Mouse (Mus musculus): ENCODE measurements around the gene Dock10.

Dock10 gene

DNA sequence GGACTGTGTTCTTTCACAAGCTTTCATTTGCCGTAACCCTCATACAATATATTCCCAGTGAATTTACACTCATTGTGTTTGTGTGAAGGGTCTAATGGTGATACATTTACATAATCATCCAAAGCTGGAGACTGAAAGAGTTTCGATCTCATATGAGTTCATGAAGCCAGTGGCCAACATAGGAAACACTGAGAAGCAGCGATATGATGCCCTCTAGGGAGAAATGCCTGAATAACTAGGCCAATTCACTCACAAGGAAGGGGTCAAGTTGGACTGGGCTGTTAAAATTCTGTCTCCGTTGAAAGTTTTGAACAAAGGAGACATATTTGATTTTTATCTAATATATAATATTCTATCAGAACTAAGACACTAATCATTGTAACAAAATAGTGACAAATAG lies 30.9 kb downstream of the Dock10 start:
- DNase-seq: no peak

- DNase-seq: peak; percentile 75
Measured at GRCm38 (mm10) chr1:80722647-80723046, 35.7 kb downstream of the Dock10 start.

GRCm38 (mm10) chr1:80722001-80722400 lies 36.3 kb downstream of the Dock10 start:
- DNase-seq: no peak

DNA sequence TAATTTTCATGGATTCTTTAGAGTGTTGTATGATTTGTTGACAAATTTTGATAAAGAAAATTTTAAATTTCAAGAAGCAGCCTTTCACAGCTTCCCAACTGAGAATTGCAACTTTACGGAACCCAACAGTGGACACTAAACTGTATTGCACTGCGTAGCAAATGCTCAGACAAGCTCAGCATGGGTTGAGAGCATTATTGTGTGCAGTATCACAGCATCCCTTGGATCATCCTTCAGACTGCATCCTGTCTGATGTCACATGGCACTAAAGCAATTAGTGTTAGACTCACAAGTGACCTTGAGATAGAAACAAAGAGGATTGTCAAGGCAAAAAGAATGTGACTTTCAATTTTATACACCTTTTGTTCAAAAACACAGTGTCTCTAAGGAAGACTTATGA lies 37.1 kb downstream of the Dock10 start:
- no peak for DNase-seq

- no peak for DNase-seq
Measured at GRCm38 (mm10) chr1:80720146-80720545, 38.2 kb downstream of the Dock10 start.

- DNase-seq: no peak
Measured at GRCm38 (mm10) chr1:80719436-80719835, 38.9 kb downstream of the Dock10 start.

DNA sequence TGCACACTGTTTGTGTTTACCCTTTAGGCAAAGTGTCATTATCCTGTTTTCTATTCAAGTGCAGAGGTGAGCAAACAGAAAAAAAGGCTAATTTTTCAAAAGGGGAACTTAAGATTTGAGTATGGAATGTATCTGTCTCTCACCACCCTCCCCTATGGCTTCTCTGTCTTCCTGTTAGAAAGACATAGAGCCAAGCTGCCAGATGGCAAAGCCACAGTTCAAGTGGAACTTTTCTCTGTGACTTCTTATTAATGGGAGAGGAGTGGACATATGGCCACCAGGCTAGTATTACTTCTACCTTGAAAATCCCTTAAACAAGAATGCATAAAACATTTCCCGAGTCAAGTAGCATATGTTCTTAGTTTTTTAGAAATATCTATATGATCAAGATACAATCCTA lies 39.7 kb downstream of the Dock10 start:
- no peak for DNase-seq

DNA sequence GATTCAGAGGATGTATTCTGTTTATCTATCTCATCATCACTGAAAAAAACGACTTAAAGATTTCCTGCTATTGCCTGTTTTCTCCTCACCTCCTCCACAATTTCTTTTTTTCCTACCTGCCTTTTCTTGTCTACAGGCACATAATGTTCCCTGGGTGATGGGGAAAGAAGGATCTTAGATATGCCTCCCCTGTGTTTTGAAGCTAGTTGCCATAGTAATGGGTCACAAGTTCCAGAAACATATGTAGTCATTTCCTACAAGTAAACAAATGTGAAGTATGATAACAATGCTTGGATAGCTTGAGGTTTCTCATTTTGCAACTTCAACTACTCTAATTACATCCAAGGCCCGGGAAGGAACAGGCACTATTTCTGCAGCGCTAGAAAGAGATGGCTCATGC lies 42.4 kb downstream of the Dock10 start:
- DNase-seq: no peak

GRCm38 (mm10) chr1:80713920-80714319 lies 44.4 kb downstream of the Dock10 start:
- no peak for DNase-seq

DNA sequence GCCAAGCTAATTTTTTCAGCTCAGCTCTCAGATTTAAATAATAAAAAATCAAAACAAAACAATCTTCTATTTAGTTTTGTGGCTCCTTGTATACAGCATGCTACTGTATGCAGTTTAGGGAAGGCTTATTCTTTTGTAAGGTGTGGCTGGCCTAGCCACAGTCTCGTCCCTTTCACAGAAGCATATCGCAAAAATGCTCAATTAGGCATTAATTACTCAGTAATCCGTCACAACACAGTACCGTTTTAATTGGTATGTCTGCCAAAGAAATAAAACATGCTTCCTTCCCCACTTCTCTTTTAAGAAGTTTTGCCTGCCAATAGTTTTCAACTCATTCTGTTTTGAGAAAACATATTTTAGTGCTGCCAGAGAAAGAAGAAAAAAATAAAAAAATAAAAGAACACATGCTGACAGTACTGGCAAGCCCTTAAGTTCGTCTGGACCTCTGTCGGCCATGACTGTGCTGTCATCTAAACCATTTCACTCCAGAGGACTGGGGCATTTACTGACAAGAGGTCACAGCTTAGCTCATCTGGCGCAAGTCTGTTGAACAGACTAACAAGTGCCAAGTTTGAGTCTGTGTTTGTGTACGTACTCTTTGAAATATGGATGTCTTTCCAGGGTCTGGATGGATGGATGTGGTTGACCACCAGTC lies 47.6 kb downstream of the Dock10 start:
- no peak for DNase-seq

DNA sequence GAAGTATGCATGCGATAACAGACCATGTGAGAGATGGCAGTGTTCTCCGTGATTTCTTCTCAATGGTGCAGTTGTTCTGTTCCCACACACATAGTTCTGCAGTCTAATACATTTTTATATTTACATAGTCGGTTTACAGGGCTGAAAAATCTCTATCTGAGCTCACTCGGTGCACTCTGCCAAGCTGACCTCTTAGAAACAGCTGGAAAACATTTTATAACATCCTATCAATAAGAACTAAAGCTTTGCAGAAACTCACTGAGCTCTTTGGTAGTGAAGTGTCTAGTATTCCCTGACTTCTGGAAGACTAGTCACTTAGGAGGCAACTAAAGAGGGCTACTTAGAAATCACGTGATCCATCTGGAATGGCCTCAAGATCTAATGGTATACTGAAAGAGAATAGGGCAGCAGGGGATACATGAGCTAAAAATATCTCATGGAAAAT lies 48.2 kb downstream of the Dock10 start:
- DNase-seq: no peak

- no peak for DNase-seq
Measured at GRCm38 (mm10) chr1:80709299-80709698, 49.0 kb downstream of the Dock10 start.

GRCm38 (mm10) chr1:80703279-80703678 lies 55.0 kb downstream of the Dock10 start:
- no peak for DNase-seq

DNA sequence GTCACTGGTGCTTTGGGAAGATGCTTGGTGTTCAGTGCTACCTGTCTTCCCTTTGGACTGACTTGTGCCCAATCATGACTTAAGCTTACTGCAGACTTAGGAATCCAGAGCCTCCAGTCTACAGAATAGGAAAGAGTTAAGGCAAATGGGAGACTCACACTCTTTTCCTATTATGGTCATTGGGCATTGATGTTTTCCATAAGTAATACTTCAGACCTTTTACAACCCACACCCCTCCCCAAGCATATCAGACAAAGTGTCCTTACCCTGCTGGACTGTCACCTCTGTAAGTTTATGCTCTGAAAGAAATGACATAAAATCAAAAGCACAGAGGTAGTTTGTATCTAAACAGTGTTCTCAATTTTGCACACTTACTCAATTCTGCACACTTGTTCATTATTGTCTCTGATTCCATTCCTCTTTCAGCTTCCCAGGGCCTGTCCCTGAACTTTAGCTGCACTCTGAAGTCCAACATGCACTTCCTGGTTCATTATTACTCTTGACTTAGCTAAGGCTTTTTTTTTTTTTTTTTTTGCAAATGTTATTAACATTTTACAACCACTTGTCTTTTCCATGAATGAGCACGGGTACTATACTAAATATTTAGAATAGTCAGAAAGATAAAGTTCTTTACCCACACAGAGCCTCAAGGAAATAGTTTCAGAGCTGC lies 82.2 kb downstream of the Dock10 start:
- no peak for DNase-seq

GRCm38 (mm10) chr1:80671730-80672129 lies 86.6 kb downstream of the Dock10 start:
- DNase-seq: no peak

GRCm38 (mm10) chr1:80671056-80671455 lies 87.3 kb downstream of the Dock10 start:
- no peak for DNase-seq

DNA sequence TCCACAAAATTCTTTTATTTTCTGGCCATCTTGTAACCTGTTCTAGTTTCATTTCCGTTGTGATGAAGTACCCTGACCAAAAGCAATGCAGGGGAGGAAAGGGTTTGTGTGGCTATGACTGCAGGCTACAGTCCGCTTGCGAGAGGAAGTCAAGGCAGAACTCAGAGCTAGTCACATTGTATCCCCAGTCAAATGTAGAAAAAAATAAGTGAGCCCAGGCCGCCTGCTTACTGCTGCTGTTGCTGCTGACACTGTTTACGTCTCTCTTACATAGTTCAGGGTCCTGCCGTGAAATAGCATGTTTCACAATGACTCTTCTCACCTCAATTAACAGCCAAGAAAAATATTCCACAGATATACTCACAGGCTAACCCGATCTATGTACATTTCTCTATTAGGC lies 87.9 kb downstream of the Dock10 start:
- DNase-seq: no peak

DNA sequence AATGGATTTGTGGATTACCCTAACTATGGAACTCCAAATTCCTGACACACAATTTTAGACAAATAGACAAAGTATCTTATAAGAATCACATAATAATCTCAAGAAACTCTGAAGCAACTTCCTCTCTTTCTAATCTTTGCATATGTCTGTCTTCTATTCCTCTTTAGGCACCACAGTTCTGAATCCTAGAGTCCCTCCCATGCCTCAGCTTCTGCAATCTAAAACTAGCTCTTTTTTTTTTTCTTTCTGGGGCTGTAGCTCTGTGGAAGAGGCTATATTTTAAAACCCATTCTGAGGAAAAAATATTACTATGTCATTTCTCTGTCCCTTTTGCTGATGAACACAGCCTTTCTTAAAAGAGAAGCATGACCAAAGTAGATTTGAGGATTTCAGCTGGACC lies 92.6 kb downstream of the Dock10 start:
- DNase-seq: no peak

DNA sequence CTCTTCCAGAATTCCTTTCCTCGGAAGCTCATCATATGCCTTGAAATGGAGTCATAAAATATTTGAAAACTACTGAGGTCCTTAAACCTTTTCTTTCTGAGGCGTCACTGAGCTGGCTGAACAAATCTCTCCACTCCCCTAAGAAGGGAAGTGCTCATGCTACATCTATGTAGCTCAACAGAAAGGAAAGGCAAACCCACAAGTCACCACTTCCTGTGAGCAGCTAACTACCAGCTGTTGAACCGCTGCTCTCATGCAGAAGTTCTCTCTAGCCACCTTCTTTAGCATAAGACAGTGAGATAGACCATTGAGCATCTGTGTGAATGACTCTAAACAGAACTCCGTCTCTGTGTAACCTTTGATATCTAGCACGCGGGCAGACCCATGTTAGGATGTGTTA lies 93.2 kb downstream of the Dock10 start:
- peak; percentile 72 for DNase-seq

DNA sequence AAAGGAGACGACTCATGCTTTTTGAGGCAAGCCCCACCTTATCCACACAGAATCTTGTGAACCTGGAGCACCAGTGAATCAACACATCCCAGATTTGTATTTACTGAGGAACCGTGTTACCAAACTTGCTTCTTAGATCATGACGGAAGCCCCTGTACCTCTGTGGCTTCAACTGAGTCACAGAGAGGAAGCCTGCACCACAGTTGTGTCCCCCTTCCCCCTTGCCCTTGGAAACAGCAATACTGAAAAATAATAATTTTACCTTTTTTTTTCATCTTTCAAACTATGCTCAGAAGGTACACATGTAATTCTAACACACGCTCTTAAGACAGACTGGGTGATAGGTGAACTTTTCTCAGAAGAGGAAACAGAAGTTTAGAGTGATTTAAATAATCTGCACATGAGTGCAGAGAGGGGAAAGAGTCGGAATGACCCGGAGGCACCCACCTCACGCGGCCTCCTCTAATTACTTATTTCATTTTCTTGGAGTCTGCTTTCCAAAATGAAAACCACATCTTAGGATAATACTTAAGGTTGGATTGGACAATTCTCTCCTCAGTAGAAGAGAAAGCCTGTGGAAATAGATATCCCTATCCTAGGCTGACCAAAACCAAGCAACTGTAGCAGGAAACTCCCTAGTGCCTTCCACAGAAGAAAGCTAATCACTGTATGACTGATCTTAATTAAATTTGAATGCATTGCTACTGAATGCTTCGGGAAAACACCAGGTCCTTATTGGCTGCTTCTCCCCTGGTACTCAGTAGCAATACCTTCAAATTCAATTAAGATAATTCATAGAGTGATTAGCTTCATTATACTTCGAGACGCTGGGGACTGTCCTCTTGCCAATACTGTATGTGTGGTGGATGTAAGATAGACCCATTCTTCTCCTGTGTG lies 96.6 kb downstream of the Dock10 start:
- DNase-seq: peak; percentile 35

DNA sequence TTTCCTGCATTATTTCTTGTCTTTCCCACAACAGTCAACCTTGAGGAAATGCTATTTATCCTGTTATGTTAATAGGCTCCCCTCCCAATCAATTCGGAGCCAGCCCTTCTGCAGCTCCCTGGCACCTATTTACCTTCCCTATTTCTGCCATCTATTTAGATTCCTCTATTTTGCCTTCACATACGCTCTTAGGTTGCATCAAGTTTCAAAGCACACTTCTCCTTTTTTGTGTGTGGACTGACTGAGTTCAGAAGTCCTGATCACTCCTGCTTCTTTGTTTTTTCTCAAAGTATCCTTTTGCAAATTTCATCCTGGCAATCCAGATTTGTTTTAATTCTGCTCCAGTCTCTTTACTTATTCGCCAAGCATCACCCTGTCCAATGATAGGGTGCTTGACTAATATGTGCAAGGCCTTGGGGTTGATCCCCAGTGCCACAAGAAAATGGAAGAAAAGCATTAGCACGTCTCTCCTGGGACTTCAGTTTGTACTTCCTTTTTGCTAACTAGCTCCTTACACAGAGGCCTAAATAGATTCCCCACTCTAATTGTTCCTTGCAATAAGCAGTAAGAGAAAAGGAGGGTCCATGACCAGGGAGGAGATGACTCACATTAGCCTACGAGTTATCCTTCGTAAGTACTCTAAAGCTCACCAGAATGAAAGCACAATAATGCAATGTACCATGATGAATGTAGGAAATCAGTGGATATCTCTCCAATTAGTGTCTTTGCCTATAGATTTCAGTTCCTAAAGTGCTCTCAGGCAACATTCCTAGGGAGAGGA lies 98.7 kb downstream of the Dock10 start:
- DNase-seq: no peak

- no peak for DNase-seq
Measured at GRCm38 (mm10) chr1:80656389-80656788, 101.9 kb downstream of the Dock10 start.

DNA sequence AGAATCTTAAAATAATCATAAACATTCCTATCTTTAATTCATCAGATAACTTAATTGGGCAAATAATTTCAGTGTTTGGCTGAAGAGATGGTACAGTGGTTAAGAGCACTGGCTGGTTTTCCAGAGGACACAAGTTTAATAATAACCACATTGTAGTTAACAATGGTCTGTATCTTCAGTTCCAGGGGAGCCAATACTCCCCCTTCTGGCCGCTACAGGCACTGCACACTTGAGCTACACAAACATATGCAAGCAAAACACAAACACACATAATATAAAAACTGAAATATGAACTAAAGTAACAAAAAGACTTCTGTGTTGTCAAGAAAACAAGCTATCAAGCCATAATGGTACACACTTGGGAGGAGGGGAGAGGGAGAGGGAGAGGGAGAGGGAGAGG lies 102.5 kb downstream of the Dock10 start:
- no peak for DNase-seq
